Mouse (Mus musculus): ENCODE results near the gene Serpinb6a.

Serpinb6a gene

GRCm38 (mm10) chr13:33905176-33905954 is 97.2 kb downstream of the Serpinb6a start, which contains the start of gene Serpinb6c:
Gene Serpinb6c (minus strand): TSS chr13:33905708.
- no peak for DNase-seq (ENCODE audit: low read depth)

DNA sequence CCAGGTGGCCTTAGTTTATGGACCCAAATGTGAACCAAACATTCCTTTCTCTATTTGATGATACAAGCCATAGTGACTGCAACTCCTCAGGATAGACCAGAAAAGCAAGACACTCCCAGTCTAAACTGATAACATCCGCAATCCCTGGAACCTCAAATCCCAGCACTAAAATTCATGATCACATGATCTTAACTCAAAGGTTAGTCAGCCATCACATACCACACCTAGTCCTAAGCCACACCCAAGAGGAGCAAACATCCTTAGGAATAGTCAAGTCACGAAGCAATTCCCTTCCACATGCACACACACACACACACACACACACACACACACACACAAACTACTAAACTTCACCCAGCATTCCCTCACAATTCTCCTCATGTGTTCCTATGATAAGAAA is 99.3 kb downstream of the Serpinb6a start:
- no peak for DNase-seq (ENCODE audit: low read depth)

- DNase-seq (ENCODE audit: low read depth) = peak; percentile 26
Observed at GRCm38 (mm10) chr13:33894207-33894606, 108.4 kb downstream of the Serpinb6a start.
